Mouse (Mus musculus) cerebellum, adult 9-10 months (tissue): ENCODE results near the gene Lcmt1.

Experiments
- DNase-seq: peaks from one replicate; pipeline ENCODE4 v3.0.0; 2022

Gene Lcmt1

DNA sequence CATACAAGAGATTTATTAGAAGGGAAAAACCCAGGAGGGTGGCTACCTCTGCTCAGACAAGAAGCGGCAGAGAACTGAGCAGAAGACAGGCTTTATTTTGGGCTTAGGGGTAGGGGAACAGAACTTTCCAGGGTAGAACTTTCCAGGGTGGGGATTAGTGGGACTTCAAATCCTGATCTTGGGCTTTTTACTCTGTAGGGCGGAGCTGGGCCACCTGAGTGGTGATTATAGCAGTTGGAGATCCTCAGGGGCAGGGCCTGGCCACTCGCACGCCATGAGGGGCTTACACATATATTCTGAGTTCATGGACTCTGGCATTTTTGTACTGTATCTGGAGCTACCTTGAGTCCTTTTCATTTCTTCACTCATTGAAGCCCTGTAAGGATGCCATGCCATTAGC is 91.7 kb downstream of the Lcmt1 start:
- DNase-seq: no peak

DNA sequence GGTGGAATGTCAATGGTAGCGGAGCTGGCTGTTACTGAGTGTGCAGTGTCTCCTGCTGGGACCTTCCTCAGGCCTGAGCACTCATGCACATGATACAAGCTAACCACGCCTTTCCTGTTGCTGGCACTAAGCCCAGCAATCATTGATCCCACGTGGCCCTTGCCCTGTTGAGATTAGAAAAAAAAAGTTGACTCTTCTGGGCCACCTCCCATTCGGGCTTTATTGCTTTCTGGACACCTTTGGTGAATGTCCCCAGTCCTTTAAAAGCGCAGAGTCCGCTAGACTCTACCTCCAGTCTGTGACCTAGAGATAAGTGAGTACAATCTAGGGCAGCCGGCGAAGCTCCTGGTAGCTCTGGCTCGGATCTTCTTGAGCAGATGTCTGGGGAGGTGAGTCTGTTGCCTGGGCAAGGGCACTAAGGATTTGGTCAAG is 92.5 kb downstream of the Lcmt1 start, which contains the start of gene Aqp8:
Aqp8 (plus strand) TSS at position 222 of the 432 bp plus-strand sequence.
- DNase-seq: peak; percentile 36

DNA sequence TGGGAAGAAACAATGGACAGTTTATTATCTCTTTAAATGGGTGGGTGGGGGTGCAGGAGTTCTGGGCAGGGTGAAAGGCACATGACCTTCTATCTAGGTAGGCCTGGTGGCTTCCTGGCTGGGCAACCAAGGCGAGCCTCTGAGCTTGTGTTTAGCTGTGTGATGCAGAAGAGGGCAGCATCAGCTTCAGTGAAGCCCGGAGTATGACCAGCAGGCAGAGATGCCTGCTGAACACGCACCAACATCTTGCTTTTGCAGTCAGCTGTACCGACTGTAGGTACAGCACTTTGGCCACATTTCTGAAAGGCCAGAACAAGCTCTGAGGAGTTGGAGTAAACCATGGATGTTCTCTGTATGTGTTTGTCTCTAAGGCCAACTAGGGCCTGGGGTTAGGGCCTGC is 94.0 kb downstream of the Lcmt1 start:
- DNase-seq: no peak

DNA sequence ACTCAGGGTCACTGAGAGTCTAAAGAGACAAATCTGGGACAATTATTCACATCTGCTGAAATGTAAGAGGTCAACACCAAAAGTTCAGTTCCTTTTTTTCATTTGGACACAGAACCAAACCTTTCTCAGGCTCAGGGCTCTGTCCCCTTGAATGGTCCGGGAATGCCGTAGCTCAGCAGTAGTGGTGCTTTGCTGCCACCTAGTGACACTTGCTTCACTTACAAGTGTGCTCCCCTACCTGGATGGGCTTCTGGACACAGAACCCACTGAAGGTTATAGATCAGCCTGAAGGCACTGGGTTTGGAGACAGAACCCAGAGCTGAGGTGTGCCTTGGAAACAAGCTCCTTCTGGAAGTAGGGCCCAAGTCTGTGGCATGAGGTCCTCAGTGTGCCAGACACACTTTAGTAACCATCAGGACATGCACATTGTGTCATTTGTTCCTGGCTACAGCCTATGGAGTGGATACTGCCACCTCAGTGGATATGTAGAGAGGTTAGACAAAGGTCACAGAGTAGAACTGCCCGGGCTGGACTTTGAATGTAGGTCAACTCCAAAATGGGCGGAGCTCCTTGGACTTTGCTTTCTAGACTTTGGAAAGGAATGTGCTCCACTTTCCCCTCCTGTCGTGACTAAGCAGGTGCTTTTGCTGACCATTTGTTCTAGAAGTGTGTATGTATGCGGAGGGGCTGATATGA is 96.3 kb downstream of the Lcmt1 start:
- DNase-seq: peak; percentile 83

- DNase-seq: peak; percentile 66
These were observed 98.4 kb downstream of the Lcmt1 start for GRCm38 (mm10) chr7:123467961-123468360.
